Mouse (Mus musculus) stomach, postnatal 0 days (tissue): ENCODE data around the gene Dpm2. TPM values are rescaled to one million over a fixed set of nuclear protein-coding genes. Genes with fewer than 3 reads are reported as not detected.

Experiments used
- ATAC-seq: fragments of 200-750 bp; cut with Nextera tagmentation; 2 replicates; pipeline ENCODE4 v1.8.0; 2017; ENCODE audit not compliant: low FRiP score, low TSS enrichment
- DNase-seq: peaks from one replicate; pipeline ENCODE4 v3.0.0-alpha.2; 2016; ENCODE audit warnings: low spot score
- H3K27ac ChIP-seq: fragments of 300-500 bp; sonication (generic); replicated peaks from 2 replicates; pipeline ENCODE4 v1.5.1; 2014; ENCODE audit warnings: mild to moderate bottlenecking, control low read depth
- H3K27me3 ChIP-seq: fragments of 300-500 bp; sonication (generic); 2 replicates; pipeline ENCODE4 v1.6.1; 2014; ENCODE audit warnings: low read length; ENCODE audit not compliant: control insufficient read depth, insufficient read depth
- H3K36me3 ChIP-seq: fragments of 300-500 bp; sonication (generic); 2 replicates; pipeline ENCODE4 v1.6.1; 2014; ENCODE audit warnings: low read length, mixed read lengths; ENCODE audit not compliant: control insufficient read depth, insufficient read depth
- H3K4me1 ChIP-seq: fragments of 300-500 bp; sonication (generic); replicated peaks from 2 replicates; pipeline ENCODE4 v1.6.1; 2014; ENCODE audit warnings: antibody characterized with exemption; ENCODE audit not compliant: control insufficient read depth, insufficient read depth
- H3K4me2 ChIP-seq: fragments of 300-500 bp; sonication (generic); replicated peaks from 2 replicates; pipeline ENCODE4 v1.6.1; 2014; ENCODE audit warnings: low read depth, mild to moderate bottlenecking, control low read depth, moderate library complexity
- H3K4me3 ChIP-seq: fragments of 300-500 bp; sonication (generic); 2 replicates; pipeline ENCODE4 v1.5.1; 2014; ENCODE audit warnings: low read depth, low read length, control low read depth
- H3K9ac ChIP-seq: fragments of 300-500 bp; sonication (generic); 2 replicates; pipeline ENCODE4 v1.6.1; 2014; ENCODE audit warnings: mild to moderate bottlenecking, low read length, control low read depth, mixed read lengths
- H3K9me3 ChIP-seq: fragments of 300-500 bp; sonication (generic); 2 replicates; pipeline ENCODE4 v1.6.1; 2016; ENCODE audit warnings: low read length; ENCODE audit not compliant: control insufficient read depth
- CTCF ChIP-seq: IDR thresholded peaks from 2 replicates; pipeline ENCODE4 v1.5.1; 2016; ENCODE audit warnings: antibody characterized with exemption, low read depth, mild to moderate bottlenecking, moderate library complexity
- EP300 ChIP-seq: optimal IDR thresholded peaks from 2 replicates; pipeline ENCODE3; 2016; ENCODE audit warnings: antibody characterized with exemption
- WGBS: fragments of 180-500 bp; shearing (Covaris S2); extraction: QIAGEN DNeasy Blood & Tissue Kit; methylation state at CpG from one replicate; pipeline ENCODE4 v1.1.7; 2014; 5-methylcytosine and 5-hydroxymethylcytosine counted together
- polyA plus RNA-seq: library from polyadenylated mRNA; unstranded; fragments of >200 nt; fragmentation: Nextera tagmentation; extraction: Ambion mirVana; gene quantifications from 2 replicates; pipeline ENCODE4 v1.2.1, GENCODE M21; 2015

Dpm2 gene
- polyA plus RNA-seq, 1 experiment from 2014 or later, result 87.5 TPM

DNA sequence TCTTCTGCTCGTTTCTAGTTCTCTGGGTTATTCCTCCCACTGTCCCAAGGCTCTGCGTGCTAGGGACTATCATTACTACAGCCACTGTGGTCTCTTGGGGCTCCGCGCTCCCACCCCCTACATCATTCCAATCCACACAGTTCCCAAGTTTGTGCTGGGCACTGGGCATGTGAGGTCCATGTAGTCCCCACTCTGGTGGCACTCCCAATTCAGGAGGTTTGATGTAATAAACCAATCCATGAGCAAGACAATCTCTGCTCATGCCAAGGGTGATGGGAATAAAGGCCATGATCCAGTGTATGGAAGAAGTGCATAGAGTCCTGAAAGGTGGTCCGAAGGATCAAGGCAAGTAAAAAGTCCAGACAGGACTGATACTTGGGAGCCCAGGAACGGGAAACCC lies 3.8 kb downstream of the Dpm2 start, which contains the start of gene Pip5kl1:
Gene Pip5kl1, plus strand, starts transcription at position 301 of the 400 bp plus-strand sequence.
- 69% methylated on average over 6 of the region's 6 CpGs for WGBS
- peak within 1 kb of the TSS; percentile 27 for H3K4me3 ChIP-seq
- DNase-seq (no peak), ATAC-seq (no peak)
- H3K27ac ChIP-seq, result no peak within 1 kb of the TSS
- H3K9ac ChIP-seq, result peak within 1 kb of the TSS; percentile 35
- H3K9me3 ChIP-seq, result no peaks in the 10 kb centered on the region
- peak within 1 kb of the TSS; percentile 59 for H3K4me2 ChIP-seq
- 0 out of 2 replicates have a peak, but pooled peaks cover 4% of the 10 kb centered on the region for H3K4me1 ChIP-seq
- H3K36me3 ChIP-seq, result 0 out of 2 replicates have a peak, but pooled peaks cover 5% of the 10 kb centered on the region
- H3K27me3 ChIP-seq, result no peaks in the 10 kb centered on the region
- TF ChIP-seq CTCF, result no peak
- no peak for TF ChIP-seq EP300

DNA sequence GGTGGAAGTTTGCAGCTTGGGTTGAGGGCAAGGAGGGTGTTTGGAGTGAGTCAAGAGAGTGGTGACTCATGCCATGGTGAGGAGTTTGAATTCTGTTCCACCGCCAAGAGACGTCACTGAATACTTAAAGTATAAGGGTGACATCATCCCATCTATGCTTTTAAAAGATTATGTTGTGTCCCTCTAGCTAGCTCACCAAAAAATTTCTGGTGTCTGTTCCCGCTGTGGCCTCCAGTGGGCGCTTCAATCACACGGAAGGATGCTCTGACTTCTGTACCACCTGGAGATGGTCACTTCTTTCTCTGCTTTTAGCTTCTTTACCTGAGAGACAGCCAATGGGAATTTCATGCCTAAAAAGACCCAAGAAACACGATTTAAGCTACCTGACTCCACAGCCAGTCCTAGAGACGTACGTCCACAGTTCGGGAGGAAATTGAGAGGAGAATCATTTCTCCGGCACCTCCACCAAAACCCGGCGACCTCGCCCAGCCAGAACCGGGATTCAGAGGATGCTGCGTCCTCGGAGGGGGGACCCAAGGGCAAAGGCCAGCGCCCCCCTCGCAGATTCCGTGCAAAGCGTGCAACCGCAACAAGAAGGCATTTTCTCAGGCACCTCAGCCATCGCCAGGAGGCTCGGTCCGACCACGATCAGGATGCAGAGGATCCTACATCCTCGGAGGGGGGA lies 4.4 kb downstream of the Dpm2 start:
- peak; percentile 83 for TF ChIP-seq CTCF
- TF ChIP-seq EP300, result no peak
- 0 out of 2 replicates have a peak, but pooled peaks cover 4% of the 10 kb centered on the region for H3K4me1 ChIP-seq
- H3K9me3 ChIP-seq, result no peaks in the 10 kb centered on the region
- peak; percentile 59 for DNase-seq
- H3K4me2 ChIP-seq, result peak overlapping the region; percentile 59
- peak overlapping the region; percentile 27 for H3K4me3 ChIP-seq
- peak overlapping the region; percentile 35 for H3K9ac ChIP-seq
- ATAC-seq, result peak; percentile 16; the same call in 1 of the 2 replicates
- no peak overlapping the region for H3K27ac ChIP-seq
- H3K36me3 ChIP-seq, result 0 out of 2 replicates have a peak, but pooled peaks cover 5% of the 10 kb centered on the region
- 3% methylated on average over 26 of the region's 26 CpGs for WGBS
- no peaks in the 10 kb centered on the region for H3K27me3 ChIP-seq

DNA sequence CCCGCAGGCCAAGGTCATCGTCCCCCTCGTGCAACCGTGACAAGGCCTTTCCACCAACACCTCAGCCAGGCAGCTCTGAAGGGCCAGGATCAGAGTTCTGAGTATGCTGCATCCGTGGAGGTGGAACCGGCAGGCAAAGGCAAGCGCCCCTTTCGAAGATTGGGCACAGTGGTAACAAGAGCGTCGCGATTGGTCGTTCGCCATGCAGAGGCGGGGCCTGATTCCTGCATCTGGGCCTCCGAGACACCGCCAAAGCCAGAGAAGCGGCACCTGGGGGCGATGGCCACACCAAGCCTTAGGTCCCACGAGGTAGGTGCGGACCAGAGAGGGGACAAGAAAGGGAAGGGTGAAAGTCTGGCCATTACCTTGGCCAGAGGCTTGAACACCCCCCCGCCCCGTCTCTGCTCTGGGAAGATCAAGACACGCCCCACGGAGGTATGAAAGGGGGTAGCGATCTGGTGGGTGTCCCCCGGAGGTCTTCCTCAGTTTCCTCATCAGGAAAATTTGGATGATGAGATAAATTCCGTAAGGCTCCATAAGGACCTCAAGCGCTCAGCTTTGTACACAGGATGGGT lies 5.0 kb downstream of the Dpm2 start, which contains the start of gene 9430097D07Rik:
Gene 9430097D07Rik, minus strand, starts transcription at position 99 of the 575 bp plus-strand sequence.
- TF ChIP-seq CTCF (no peak), EP300 (no peak)
- DNase-seq (peak; percentile 37), ATAC-seq (no peak)
- H3K4me2 ChIP-seq, result peak within 1 kb of the TSS; percentile 59
- H3K9ac ChIP-seq, result peak within 1 kb of the TSS; percentile 35
- no peak within 1 kb of the TSS for H3K27ac ChIP-seq
- H3K27me3 ChIP-seq, result no peaks in the 10 kb centered on the region
- H3K4me1 ChIP-seq, result 0 out of 2 replicates have a peak, but pooled peaks cover 4% of the 10 kb centered on the region
- no peaks in the 10 kb centered on the region for H3K9me3 ChIP-seq
- 9% methylated on average over 28 of the region's 28 CpGs for WGBS
- 0 out of 2 replicates have a peak, but pooled peaks cover 5% of the 10 kb centered on the region for H3K36me3 ChIP-seq
- peak within 1 kb of the TSS; percentile 27 for H3K4me3 ChIP-seq

DNA sequence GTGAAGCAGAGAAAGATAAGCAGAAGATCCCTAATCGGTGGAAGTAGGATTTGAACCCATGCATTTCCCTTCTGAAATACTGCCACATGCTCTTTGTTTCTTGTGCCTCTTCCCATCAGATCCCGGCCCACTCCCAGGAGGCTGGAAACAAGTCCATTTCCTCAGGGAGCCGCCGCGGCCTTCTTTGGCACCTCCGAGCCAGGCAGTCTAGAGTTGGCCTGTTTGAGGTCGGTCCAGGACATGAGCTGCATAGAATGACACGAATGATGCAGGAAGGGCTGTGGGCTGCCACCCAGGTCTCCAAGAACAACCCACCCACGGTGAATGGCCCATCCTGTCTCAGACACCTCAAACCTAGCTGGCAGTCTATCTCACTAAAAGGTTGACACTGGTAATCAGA lies 5.9 kb downstream of the Dpm2 start:
- Histone ChIP-seq H3K9me3 (no peaks in the 10 kb centered on the region), H3K27me3 (no peaks in the 10 kb centered on the region), H3K4me3 (no peak overlapping the region), H3K27ac (no peak overlapping the region), H3K36me3 (0 out of 2 replicates have a peak, but pooled peaks cover 5% of the 10 kb centered on the region), H3K4me2 (no peak overlapping the region), H3K4me1 (0 out of 2 replicates have a peak, but pooled peaks cover 4% of the 10 kb centered on the region), H3K9ac (no peak overlapping the region)
- TF ChIP-seq EP300 (no peak), CTCF (no peak)
- 91% methylated on average over 9 of the region's 9 CpGs for WGBS
- ATAC-seq (no peak), DNase-seq (no peak)

DNA sequence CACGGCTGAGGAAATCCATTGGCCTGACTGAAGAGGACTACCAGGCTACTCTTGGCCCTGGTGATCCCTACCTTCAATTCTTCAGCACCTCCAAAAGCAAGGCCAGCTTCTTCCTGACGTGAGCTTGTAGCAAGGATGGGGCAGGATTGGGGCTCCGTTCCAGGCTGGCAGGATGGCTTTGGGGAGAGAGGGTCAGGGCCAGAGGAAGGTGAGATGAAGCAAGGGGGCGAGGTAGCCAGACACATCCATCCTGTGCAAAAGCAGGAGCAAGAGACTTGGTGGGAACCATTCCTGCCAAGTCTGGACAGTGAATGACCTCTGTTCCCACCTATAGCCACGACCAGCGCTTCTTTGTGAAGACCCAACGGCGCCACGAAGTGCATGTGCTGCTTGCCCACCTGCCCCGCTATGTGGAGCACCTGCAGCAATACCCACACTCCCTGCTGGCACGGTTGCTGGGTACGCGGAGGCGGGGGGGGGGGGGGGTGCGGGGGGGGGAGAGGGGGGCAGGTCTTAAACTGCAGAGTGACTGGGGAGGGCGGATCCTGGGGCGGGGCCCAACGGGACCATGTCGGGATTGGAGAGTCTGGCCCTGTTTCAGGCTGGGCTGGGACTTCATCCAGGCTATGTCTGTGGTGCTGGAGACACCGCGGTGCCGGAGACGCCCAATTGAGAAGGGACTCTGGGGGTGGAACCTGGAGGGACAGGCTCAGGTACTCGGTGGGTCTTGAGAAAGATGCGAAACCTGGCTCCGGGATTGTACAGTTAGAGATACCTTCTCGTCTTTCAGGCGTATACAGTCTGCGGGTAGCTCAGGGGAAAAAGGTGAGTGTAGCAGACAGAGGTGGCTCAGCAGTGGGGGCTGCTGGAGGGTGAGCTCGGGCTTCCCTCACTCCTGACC lies 7.7 kb downstream of the Dpm2 start:
- WGBS, result 34% methylated on average over 24 of the region's 30 CpGs
- H3K9me3 ChIP-seq, result no peaks in the 10 kb centered on the region
- no peaks in the 10 kb centered on the region for H3K36me3 ChIP-seq
- DNase-seq, result peak; percentile 51
- no peak for ATAC-seq
- H3K27me3 ChIP-seq, result no peaks in the 10 kb centered on the region
- TF ChIP-seq EP300 (no peak), CTCF (no peak)
- H3K4me2 ChIP-seq, result no peak overlapping the region
- no peak overlapping the region for H3K27ac ChIP-seq
- no peak overlapping the region for H3K4me3 ChIP-seq
- H3K4me1 ChIP-seq, result peaks cover 4% of the 10 kb centered on the region; the same call in 1 of the 2 replicates
- no peak overlapping the region for H3K9ac ChIP-seq
